Mouse (Mus musculus): ENCODE measurements at regions not wholly inside any gene's neighbourhood (a gene's known extent, or its start where the extent isn't known, plus 50 kb on each side); places are given as distances from the start of the nearest gene placed in this dataset.

- DNase-seq (ENCODE audit: low read depth in 3 of 3, low spot score in 3 of 3): no peak
- no peaks in the 10 kb centered on the region for H3K9me3 ChIP-seq (ENCODE audit: control insufficient read depth, low read length)
- no peak for ATAC-seq (ENCODE audit: insufficient read depth)
- no peak overlapping the region for H3K27ac ChIP-seq
- H3K27me3 ChIP-seq (ENCODE audit: control insufficient read depth, insufficient read depth, low read length): no peaks in the 10 kb centered on the region
- TF ChIP-seq EP300 (IDR thresholded peaks at IDR 0.05; ENCODE audit: low read depth) (no peak), CTCF (IDR thresholded peaks at IDR 0.05; ENCODE audit: low read depth) (no peak)
- no peak overlapping the region for H3K4me3 ChIP-seq (ENCODE audit: insufficient read depth in 1 of 2, low read depth in 2 of 2, low read length in 2 of 2)
- H3K9ac ChIP-seq (replicated peaks): no peak overlapping the region
- no peaks in the 10 kb centered on the region for H3K4me1 ChIP-seq (replicated peaks; ENCODE audit: control insufficient read depth in 2 of 2, insufficient read depth in 2 of 2, low read length in 1 of 2)
- WGBS (ENCODE audit: insufficient replicate concordance): 57% methylated on average over 3 of the region's 3 CpGs
- no peak overlapping the region for H3K4me2 ChIP-seq (ENCODE audit: low read depth)
- H3K36me3 ChIP-seq (replicated peaks; ENCODE audit: control insufficient read depth, insufficient read depth, low read depth): no peaks in the 10 kb centered on the region
These were observed 82.3 kb upstream of the Ddx18 start for GRCm38 (mm10) chr1:121650071-121650470.

GRCm38 (mm10) chr1:121631466-121631865 is 63.7 kb upstream of the Ddx18 start:
- TF ChIP-seq EP300 (IDR thresholded peaks at IDR 0.05; ENCODE audit: low read depth): no peak
- TF ChIP-seq CTCF (IDR thresholded peaks at IDR 0.05; ENCODE audit: low read depth): no peak
- Histone ChIP-seq H3K4me1 (replicated peaks; ENCODE audit: control insufficient read depth in 2 of 2, insufficient read depth in 2 of 2, low read length in 1 of 2) (no peaks in the 10 kb centered on the region), H3K27me3 (ENCODE audit: control insufficient read depth, insufficient read depth, low read length) (no peaks in the 10 kb centered on the region), H3K27ac (no peak overlapping the region), H3K4me2 (ENCODE audit: low read depth) (no peak overlapping the region), H3K9me3 (ENCODE audit: control insufficient read depth, low read length) (no peaks in the 10 kb centered on the region), H3K4me3 (ENCODE audit: insufficient read depth in 1 of 2, low read depth in 2 of 2, low read length in 2 of 2) (no peak overlapping the region), H3K9ac (replicated peaks) (no peak overlapping the region), H3K36me3 (replicated peaks; ENCODE audit: control insufficient read depth, insufficient read depth, low read depth) (no peaks in the 10 kb centered on the region)
- no peak for DNase-seq (ENCODE audit: low read depth in 3 of 3, low spot score in 3 of 3)
- WGBS (ENCODE audit: insufficient replicate concordance): 45% methylated on average over 2 of the region's 2 CpGs
- no peak for ATAC-seq (ENCODE audit: insufficient read depth)

- Histone ChIP-seq H3K27ac (no peak overlapping the region), H3K9ac (replicated peaks) (no peak overlapping the region), H3K4me3 (ENCODE audit: insufficient read depth in 1 of 2, low read depth in 2 of 2, low read length in 2 of 2) (no peak overlapping the region), H3K9me3 (ENCODE audit: control insufficient read depth, low read length) (no peaks in the 10 kb centered on the region), H3K4me1 (replicated peaks; ENCODE audit: control insufficient read depth in 2 of 2, insufficient read depth in 2 of 2, low read length in 1 of 2) (no peaks in the 10 kb centered on the region), H3K36me3 (replicated peaks; ENCODE audit: control insufficient read depth, insufficient read depth, low read depth) (no peaks in the 10 kb centered on the region), H3K27me3 (ENCODE audit: control insufficient read depth, insufficient read depth, low read length) (no peaks in the 10 kb centered on the region), H3K4me2 (ENCODE audit: low read depth) (no peak overlapping the region)
- DNase-seq (ENCODE audit: low read depth in 3 of 3, low spot score in 3 of 3): no peak
- WGBS (ENCODE audit: insufficient replicate concordance): 59% methylated on average over 7 of the region's 7 CpGs
- TF ChIP-seq EP300 (IDR thresholded peaks at IDR 0.05; ENCODE audit: low read depth): no peak
- no peak for TF ChIP-seq CTCF (IDR thresholded peaks at IDR 0.05; ENCODE audit: low read depth)
- no peak for ATAC-seq (ENCODE audit: insufficient read depth)
These were observed 52.5 kb upstream of the Ddx18 start for GRCm38 (mm10) chr1:121620262-121620661.

- DNase-seq (ENCODE audit: low read depth in 3 of 3, low spot score in 3 of 3) (no peak), ATAC-seq (ENCODE audit: insufficient read depth) (no peak)
- no peak overlapping the region for H3K9ac ChIP-seq (replicated peaks)
- no peak overlapping the region for H3K4me3 ChIP-seq (ENCODE audit: insufficient read depth in 1 of 2, low read depth in 2 of 2, low read length in 2 of 2)
- no peak overlapping the region for H3K4me2 ChIP-seq (ENCODE audit: low read depth)
- no peaks in the 10 kb centered on the region for H3K4me1 ChIP-seq (replicated peaks; ENCODE audit: control insufficient read depth in 2 of 2, insufficient read depth in 2 of 2, low read length in 1 of 2)
- no peak for TF ChIP-seq CTCF (IDR thresholded peaks at IDR 0.05; ENCODE audit: low read depth)
- no peak for TF ChIP-seq EP300 (IDR thresholded peaks at IDR 0.05; ENCODE audit: low read depth)
- H3K27me3 ChIP-seq (ENCODE audit: control insufficient read depth, insufficient read depth, low read length): no peaks in the 10 kb centered on the region
- no peaks in the 10 kb centered on the region for H3K36me3 ChIP-seq (replicated peaks; ENCODE audit: control insufficient read depth, insufficient read depth, low read depth)
- no peaks in the 10 kb centered on the region for H3K9me3 ChIP-seq (ENCODE audit: control insufficient read depth, low read length)
- H3K27ac ChIP-seq: no peak overlapping the region
These were observed 50.8 kb upstream of the Ddx18 start for GRCm38 (mm10) chr1:121618550-121618949.
